Mouse (Mus musculus) thymus, adult 2 months (tissue): Measurements from ENCODE around the gene Anapc5. TPM values are rescaled to one million over a fixed set of nuclear protein-coding genes. Genes with fewer than 3 reads are reported as not detected.

Experiments
- DNase-seq: peaks from one replicate; pipeline ENCODE4 v3.0.0; 2021
- H3K27ac ChIP-seq: fragments of 200-500 bp; 2 replicates; pipeline ENCODE4 v1.5.1; 2012; ENCODE audit warnings: low read length, control low read depth; ENCODE audit not compliant: control insufficient read depth, insufficient read depth
- H3K27me3 ChIP-seq: fragments of 200-500 bp; 2 replicates; pipeline ENCODE4 v1.6.1; 2012; ENCODE audit warnings: mild to moderate bottlenecking, low read length, moderate library complexity, mixed read lengths; ENCODE audit not compliant: control insufficient read depth, insufficient read depth
- H3K36me3 ChIP-seq: fragments of 200-500 bp; 2 replicates; pipeline ENCODE4 v1.6.1; 2012; ENCODE audit warnings: mild to moderate bottlenecking, low read length, moderate library complexity; ENCODE audit not compliant: control insufficient read depth, insufficient read depth
- H3K4me1 ChIP-seq: fragments of 200-500 bp; replicated peaks from 2 replicates; pipeline ENCODE4 v1.6.1; 2012; ENCODE audit warnings: low read length; ENCODE audit not compliant: control insufficient read depth, insufficient read depth
- H3K4me3 ChIP-seq: fragments of 200-500 bp; 2 replicates; pipeline ENCODE4 v1.5.1; 2012; ENCODE audit warnings: mild to moderate bottlenecking, low read length, control low read depth, moderate library complexity; ENCODE audit not compliant: control insufficient read depth, insufficient read depth
- CTCF ChIP-seq: fragments of 200-500 bp; IDR thresholded peaks from 2 replicates; pipeline ENCODE4 v1.5.1; 2012; ENCODE audit warnings: mild to moderate bottlenecking, control low read depth, low read length, moderate library complexity, borderline replicate concordance; ENCODE audit not compliant: control insufficient read depth, poor library complexity, insufficient read depth; ENCODE audit errors: extremely low read depth
- POLR2A ChIP-seq: fragments of 200-500 bp; IDR thresholded peaks from 2 replicates; pipeline ENCODE4 v1.6.1; 2012; ENCODE audit warnings: mild to moderate bottlenecking, low read length, control low read depth, moderate library complexity; ENCODE audit not compliant: control insufficient read depth, poor library complexity, insufficient read depth; ENCODE audit errors: extremely low read depth
- WGBS: fragments of 180-500 bp; shearing (Covaris S2); methylation state at CpG from one replicate; pipeline ENCODE4 v1.1.7; 2018; 5-methylcytosine and 5-hydroxymethylcytosine counted together
- polyA plus RNA-seq: library from polyadenylated mRNA; depleted of rRNA; stranded (reverse); fragments of >200 nt; gene quantifications from 2 replicates; pipeline ENCODE4 v1.2.3, GENCODE M21; 2012

Anapc5 gene
- polyA plus RNA-seq, 1 experiment = 489 TPM

GRCm38 (mm10) chr5:122821524-122821885, 366 bp upstream of the Anapc5 start:
- TF ChIP-seq POLR2A = no peak
- no peak for TF ChIP-seq CTCF
- Histone ChIP-seq H3K36me3 (peaks cover 23% of the 10 kb centered on the region), H3K27ac (peak overlapping the region; percentile 60), H3K4me1 (peaks cover 20% of the 10 kb centered on the region), H3K27me3 (no peaks in the 10 kb centered on the region), H3K4me3 (peak overlapping the region; percentile 31)
- under 1% methylated on average over 10 of the region's 10 CpGs for WGBS
- no peak for DNase-seq

- Histone ChIP-seq H3K36me3 (peaks cover 87% of the 10 kb centered on the region), H3K27ac (no peak overlapping the region), H3K27me3 (no peaks in the 10 kb centered on the region), H3K4me1 (no peaks in the 10 kb centered on the region), H3K4me3 (no peak overlapping the region)
- no peak for DNase-seq
- TF ChIP-seq POLR2A = no peak
- TF ChIP-seq CTCF = no peak
- WGBS = 39% methylated on average over 3 of the region's 3 CpGs
Observed at GRCm38 (mm10) chr5:122812699-122813098, 8.4 kb downstream of the Anapc5 start.

GRCm38 (mm10) chr5:122811364-122812079, 9.6 kb downstream of the Anapc5 start:
- peak; percentile 74 for DNase-seq
- Histone ChIP-seq H3K4me1 (no peaks in the 10 kb centered on the region), H3K36me3 (peaks cover 86% of the 10 kb centered on the region), H3K27ac (no peak overlapping the region), H3K4me3 (no peak overlapping the region), H3K27me3 (no peaks in the 10 kb centered on the region)
- 86% methylated on average over 9 of the region's 9 CpGs for WGBS
- no peak for TF ChIP-seq POLR2A

- Histone ChIP-seq H3K4me1 (no peaks in the 10 kb centered on the region), H3K27ac (no peak overlapping the region), H3K36me3 (peaks cover 94% of the 10 kb centered on the region), H3K4me3 (no peak overlapping the region), H3K27me3 (no peaks in the 10 kb centered on the region)
- TF ChIP-seq CTCF = no peak
- TF ChIP-seq POLR2A = no peak
- WGBS = 86% methylated on average over 3 of the region's 3 CpGs
- no peak for DNase-seq
Observed at GRCm38 (mm10) chr5:122805503-122805902, 15.6 kb downstream of the Anapc5 start.

GRCm38 (mm10) chr5:122802706-122803105, 18.4 kb downstream of the Anapc5 start:
- H3K4me3 ChIP-seq = no peak overlapping the region
- H3K4me1 ChIP-seq = no peaks in the 10 kb centered on the region
- WGBS = 95% methylated on average over 9 of the region's 9 CpGs
- TF ChIP-seq CTCF (no peak), POLR2A (no peak)
- no peaks in the 10 kb centered on the region for H3K27me3 ChIP-seq
- DNase-seq = no peak
- peaks cover 98% of the 10 kb centered on the region for H3K36me3 ChIP-seq
- no peak overlapping the region for H3K27ac ChIP-seq

GRCm38 (mm10) chr5:122801684-122802083, 19.5 kb downstream of the Anapc5 start:
- Histone ChIP-seq H3K4me3 (no peak overlapping the region), H3K27me3 (no peaks in the 10 kb centered on the region), H3K36me3 (peaks cover 94% of the 10 kb centered on the region), H3K4me1 (no peaks in the 10 kb centered on the region), H3K27ac (no peak overlapping the region)
- 98% methylated on average over 8 of the region's 8 CpGs for WGBS
- no peak for DNase-seq
- no peak for TF ChIP-seq CTCF
- no peak for TF ChIP-seq POLR2A
